Mouse (Mus musculus) CH12.LX (cell line): ENCODE data around the gene Oit1.

Experiments
- POLR2A ChIP-seq: IDR thresholded peaks from 2 replicates; pipeline ENCODE4 v1.6.1; 2011; ENCODE audit warnings: low read depth, mild to moderate bottlenecking, improper control_type of control experiment, low read length
- USF2 ChIP-seq: conservative IDR thresholded peaks from 2 replicates; pipeline ENCODE4 v1.6.1; 2011; ENCODE audit warnings: low read depth, low read length, improper control_type of control experiment
- ZKSCAN1 ChIP-seq: IDR thresholded peaks from 2 replicates; pipeline ENCODE4 v1.6.1; 2012; ENCODE audit warnings: low read depth, inconsistent platforms, low read length, improper control_type of control experiment, borderline replicate concordance
- ZNF384 ChIP-seq: IDR thresholded peaks from 2 replicates; pipeline ENCODE4 v1.6.1; 2012; ENCODE audit warnings: low read depth, low read length, improper control_type of control experiment, inconsistent platforms

DNA sequence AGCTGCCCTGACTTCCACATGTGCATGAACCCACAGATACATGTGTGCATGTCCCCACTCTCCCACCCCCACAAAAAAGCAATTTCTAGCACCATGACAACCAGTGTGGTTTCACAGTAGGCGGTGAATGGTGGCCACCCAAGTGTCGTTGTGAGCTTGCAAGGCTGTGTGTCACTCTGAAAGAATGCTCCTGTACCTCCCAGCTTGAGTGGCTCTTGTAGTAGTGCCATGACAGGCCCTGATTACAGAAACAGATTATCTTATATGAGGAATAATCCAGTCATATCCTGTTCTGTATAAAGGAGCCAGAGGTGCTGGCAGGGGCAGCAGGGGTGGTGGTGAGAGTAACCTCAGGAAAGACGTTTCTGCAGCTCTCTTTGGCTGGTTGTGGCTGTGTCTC lies 40.1 kb upstream of the Oit1 start:
- TF ChIP-seq POLR2A (no peak), ZNF384 (no peak), ZKSCAN1 (no peak), USF2 (no peak)
